Mouse (Mus musculus) testis, adult 2 months (tissue): ENCODE measurements around the gene Hnrnpa3.

Experiments
- CTCF ChIP-seq: fragments of 200-500 bp; IDR thresholded peaks from 2 replicates; pipeline ENCODE4 v1.5.1; 2012; ENCODE audit warnings: low read depth, mild to moderate bottlenecking, inconsistent platforms, low read length, moderate library complexity; ENCODE audit not compliant: control insufficient read depth, insufficient read depth, insufficient replicate concordance
- POLR2A ChIP-seq: fragments of 200-500 bp; IDR thresholded peaks from 2 replicates; pipeline ENCODE4 v1.6.1; 2012; ENCODE audit warnings: low read depth, mild to moderate bottlenecking, inconsistent platforms, low read length, moderate library complexity; ENCODE audit not compliant: control insufficient read depth

DNA sequence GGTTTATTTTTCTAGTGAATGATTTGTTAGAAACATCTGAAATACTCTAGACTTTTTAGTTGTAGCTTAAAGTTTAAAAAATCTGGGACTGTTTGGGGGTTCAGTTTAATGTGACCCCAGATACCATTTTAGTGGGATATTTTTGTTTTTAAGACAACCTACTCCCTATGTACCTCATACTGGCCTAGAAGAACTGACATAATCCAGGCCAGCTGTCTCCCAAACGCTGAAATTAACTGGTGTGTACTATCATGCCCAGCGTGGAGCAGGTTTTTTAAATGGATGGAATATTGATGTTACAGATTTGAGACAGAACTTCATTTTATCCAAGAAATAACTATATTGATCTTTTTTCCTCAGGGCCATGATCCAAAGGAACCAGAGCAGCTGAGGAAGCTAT, 2.0 kb downstream of the Hnrnpa3 start:
- no peak for TF ChIP-seq CTCF
- TF ChIP-seq POLR2A: no peak
